Mouse (Mus musculus): Measurements from ENCODE around the gene Il10.

GRCm38 (mm10) chr1:131064202-131064601 is 44.6 kb downstream of the Il10 start:
- TF ChIP-seq CTCF (IDR thresholded peaks at IDR 0.05; ENCODE audit: extremely low read depth, insufficient read length, insufficient replicate concordance, low read depth, low read length) (no peak), POLR2A (IDR thresholded peaks at IDR 0.05; ENCODE audit: low read depth, low read length) (no peak)

Measured in small intestine, adult 2 months (tissue).